Mouse (Mus musculus) forebrain, embryonic 15.5 days (tissue): Measurements from ENCODE around the gene B230217C12Rik. TPM values are rescaled to one million over a fixed set of nuclear protein-coding genes. Genes with fewer than 3 reads are reported as not detected.

Source experiments
- ATAC-seq: fragments of 200-750 bp; cut with Nextera tagmentation; replicated peaks from 2 replicates; pipeline ENCODE4 v1.8.0; 2017; ENCODE audit warnings: mild to moderate bottlenecking, moderate TSS enrichment, moderate library complexity
- H3K27ac ChIP-seq: fragments of 300-500 bp; sonication (generic); replicated peaks from 2 replicates; pipeline ENCODE4 v1.5.1; 2015; ENCODE audit warnings: mild to moderate bottlenecking, inconsistent platforms
- H3K27me3 ChIP-seq: fragments of 300-500 bp; sonication (generic); 2 replicates; pipeline ENCODE4 v1.6.1; 2015; ENCODE audit warnings: inconsistent platforms
- H3K36me3 ChIP-seq: fragments of 300-500 bp; sonication (generic); 2 replicates; pipeline ENCODE4 v1.6.1; 2015; ENCODE audit warnings: mild to moderate bottlenecking, inconsistent platforms
- H3K4me1 ChIP-seq: fragments of 300-500 bp; sonication (generic); 2 replicates; pipeline ENCODE4 v1.6.1; 2015; ENCODE audit warnings: inconsistent platforms
- H3K4me2 ChIP-seq: fragments of 300-500 bp; sonication (generic); replicated peaks from 2 replicates; pipeline ENCODE4 v1.6.1; 2015; ENCODE audit warnings: mild to moderate bottlenecking, inconsistent platforms
- H3K4me3 ChIP-seq: fragments of 300-500 bp; sonication (generic); 2 replicates; pipeline ENCODE4 v1.5.1; 2015; ENCODE audit warnings: mild to moderate bottlenecking, inconsistent platforms
- H3K9ac ChIP-seq: fragments of 300-500 bp; sonication (generic); replicated peaks from 2 replicates; pipeline ENCODE4 v1.6.1; 2015; ENCODE audit warnings: mild to moderate bottlenecking, inconsistent platforms
- H3K9me3 ChIP-seq: fragments of 300-500 bp; sonication (generic); 2 replicates; pipeline ENCODE4 v1.6.1; 2016; ENCODE audit warnings: inconsistent platforms
- WGBS: fragments of 180-500 bp; shearing (Covaris S2); methylation state at CpG from one replicate; pipeline ENCODE4 v1.1.7; 2015; ENCODE audit warnings: mixed read lengths; 5-methylcytosine and 5-hydroxymethylcytosine counted together
- polyA plus RNA-seq: library from polyadenylated mRNA; unstranded; fragments of >200 nt; fragmentation: Nextera tagmentation; extraction: Ambion mirVana; gene quantifications from 2 replicates; pipeline ENCODE4 v1.2.1, GENCODE M21; 2015

Gene B230217C12Rik
- polyA plus RNA-seq, 1 experiment from 2014 or later, result 21.0 TPM

DNA sequence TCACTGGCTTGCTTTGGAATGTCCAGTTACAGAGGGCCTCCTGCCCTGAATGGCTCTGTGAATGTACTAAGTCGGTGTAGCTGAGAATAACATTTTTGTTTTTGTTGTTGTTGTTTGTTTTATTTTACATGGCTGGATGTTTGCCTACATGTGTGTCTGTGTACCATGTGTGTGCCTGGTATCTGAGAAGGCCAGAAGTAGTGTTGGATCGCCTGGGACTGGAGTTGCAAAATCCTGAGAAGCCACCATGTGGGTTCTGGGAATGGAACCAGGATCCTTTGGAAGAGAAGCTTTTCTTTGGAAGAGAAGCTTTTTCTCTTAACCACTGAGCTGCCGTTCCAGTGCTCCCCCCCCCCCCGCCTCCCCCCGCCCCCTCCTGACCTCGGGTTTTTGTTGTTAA is 38.1 kb upstream of the B230217C12Rik start:
- ATAC-seq, result no peak
- Histone ChIP-seq H3K27ac (no peak overlapping the region), H3K9ac (no peak overlapping the region), H3K4me1 (peaks cover 66% of the 10 kb centered on the region), H3K9me3 (no peaks in the 10 kb centered on the region), H3K27me3 (no peaks in the 10 kb centered on the region), H3K4me3 (peak overlapping the region; percentile 98), H3K4me2 (peak overlapping the region; percentile 58), H3K36me3 (peaks cover under 1% of the 10 kb centered on the region)
- 26% methylated on average over 6 of the region's 6 CpGs for WGBS

DNA sequence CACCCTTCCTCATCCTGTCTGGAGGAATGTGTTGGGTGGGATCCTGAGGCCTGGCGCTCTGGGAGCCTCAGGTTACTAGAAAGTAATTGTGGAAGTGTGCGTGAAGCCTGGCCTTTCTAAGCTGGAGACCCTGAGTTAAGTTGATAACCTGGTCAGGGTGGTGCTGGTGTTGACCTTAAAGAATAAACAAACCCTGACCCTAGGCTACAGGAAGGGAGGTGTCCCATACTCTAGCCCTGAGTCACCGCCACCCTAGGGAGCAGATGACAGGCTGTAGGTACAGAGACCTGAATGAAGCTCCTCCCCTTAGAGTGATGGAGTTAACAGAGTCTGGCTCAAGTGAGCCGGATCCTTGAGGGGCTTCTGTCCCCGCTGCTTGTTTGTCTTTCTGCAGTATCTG is 36.7 kb upstream of the B230217C12Rik start:
- Histone ChIP-seq H3K36me3 (peaks cover 7% of the 10 kb centered on the region), H3K27me3 (no peaks in the 10 kb centered on the region), H3K9ac (no peak overlapping the region), H3K4me2 (no peak overlapping the region), H3K9me3 (no peaks in the 10 kb centered on the region), H3K4me1 (peaks cover 74% of the 10 kb centered on the region), H3K27ac (no peak overlapping the region), H3K4me3 (no peak overlapping the region)
- 87% methylated on average over 5 of the region's 5 CpGs for WGBS
- no peak for ATAC-seq

DNA sequence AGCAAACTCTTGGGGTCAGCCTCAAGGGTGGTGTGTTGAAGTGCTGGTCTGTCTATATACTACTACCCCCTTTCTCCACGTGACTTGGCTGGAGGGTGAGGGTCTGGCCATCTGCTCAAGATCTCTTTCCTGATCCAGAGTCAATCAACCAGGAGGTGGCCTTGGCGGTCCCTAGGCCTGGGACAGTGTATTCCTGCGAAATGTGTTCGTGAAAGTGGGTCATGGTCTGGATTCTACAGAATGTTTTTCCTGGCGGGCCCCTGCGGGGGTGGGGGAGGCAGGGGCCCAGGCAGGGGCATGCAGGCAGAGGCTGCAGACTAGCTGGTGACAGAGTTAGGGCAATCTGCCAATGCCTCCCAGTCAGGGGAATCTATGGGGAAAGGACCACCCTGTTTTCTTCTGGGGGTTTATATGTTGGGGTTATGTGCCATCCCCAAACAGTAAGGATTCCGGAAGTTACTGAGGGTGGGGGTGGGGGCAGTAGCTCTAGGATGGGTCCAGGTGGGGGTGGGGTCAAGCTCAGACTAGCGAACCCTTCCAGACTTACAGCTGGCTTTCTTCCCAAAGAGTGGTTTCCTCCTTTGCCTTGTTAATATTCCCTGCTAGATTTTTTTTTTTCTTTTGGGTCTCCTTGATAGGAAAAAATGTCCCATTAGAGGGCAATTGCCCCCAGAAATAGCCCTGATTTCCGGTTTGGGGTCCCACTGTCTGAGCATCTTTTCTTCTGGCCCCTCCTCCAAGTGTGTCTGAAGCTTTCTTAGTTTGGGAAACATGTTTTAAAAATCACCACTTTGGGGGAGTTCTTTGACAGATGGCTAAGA is 35.5 kb upstream of the B230217C12Rik start:
- peak; percentile 30 for ATAC-seq
- Histone ChIP-seq H3K9me3 (no peaks in the 10 kb centered on the region), H3K36me3 (peaks cover 10% of the 10 kb centered on the region), H3K4me3 (peak overlapping the region; percentile 9; the same call in 1 of the 2 replicates), H3K27me3 (no peaks in the 10 kb centered on the region), H3K4me2 (peak overlapping the region; percentile 31), H3K9ac (peak overlapping the region; percentile 19; the same call in 1 of the 2 replicates), H3K27ac (peak overlapping the region; percentile 69), H3K4me1 (peaks cover 85% of the 10 kb centered on the region)
- 13% methylated on average over 9 of the region's 9 CpGs for WGBS

DNA sequence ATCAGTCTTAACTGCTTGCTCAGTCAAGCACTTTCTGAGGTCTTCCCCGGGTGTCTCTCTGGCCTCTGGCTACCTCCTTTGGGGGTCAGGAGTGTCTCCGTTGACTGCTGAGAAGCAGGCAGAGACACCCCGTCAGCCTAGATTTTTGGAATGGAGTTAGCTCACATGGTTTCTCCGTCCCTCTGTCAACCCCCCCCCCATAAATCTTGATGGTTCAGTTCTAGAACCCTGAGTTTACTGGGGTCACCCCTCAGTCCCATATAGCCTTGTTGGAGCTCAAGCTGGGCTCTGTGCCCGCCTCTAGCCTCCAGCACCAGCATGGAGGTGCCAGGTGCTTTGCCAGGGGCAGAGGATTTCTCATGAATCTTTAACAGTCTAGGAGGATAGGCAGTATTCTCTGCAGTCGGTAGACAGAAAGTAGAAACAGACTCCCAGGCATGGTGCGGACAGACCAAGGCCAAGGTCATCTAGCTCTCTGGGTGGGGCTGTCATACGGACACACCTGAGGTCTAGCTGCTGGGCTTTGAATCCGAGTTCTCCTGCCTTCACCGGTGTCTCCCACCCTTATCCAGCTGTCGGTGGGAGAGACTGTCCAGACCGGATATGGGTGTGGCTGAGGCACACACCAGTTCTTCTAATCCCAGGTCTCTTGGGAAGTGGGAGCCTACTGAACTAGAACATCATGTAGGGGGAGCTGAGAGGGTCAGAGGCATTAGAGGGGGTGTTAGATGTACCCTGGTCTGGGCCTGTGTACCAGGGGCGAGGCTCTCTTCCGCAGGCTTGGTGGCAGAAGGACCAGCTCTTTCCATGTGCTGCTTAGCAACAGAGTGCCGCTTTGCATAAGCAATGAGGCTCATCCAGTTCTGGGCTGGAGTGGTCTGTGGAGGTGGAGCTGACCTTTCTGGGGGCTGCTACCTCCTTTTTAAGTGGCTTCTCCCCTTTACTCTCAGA is 34.6 kb upstream of the B230217C12Rik start:
- Histone ChIP-seq H3K4me3 (no peak overlapping the region), H3K9me3 (no peaks in the 10 kb centered on the region), H3K36me3 (peaks cover 10% of the 10 kb centered on the region), H3K4me2 (peak overlapping the region; percentile 31), H3K27me3 (no peaks in the 10 kb centered on the region), H3K27ac (peak overlapping the region; percentile 69), H3K4me1 (peaks cover 90% of the 10 kb centered on the region), H3K9ac (peak overlapping the region; percentile 11; the same call in 1 of the 2 replicates)
- 36% methylated on average over 15 of the region's 15 CpGs for WGBS
- peak; percentile 24; the same call in 1 of the 2 replicates for ATAC-seq

DNA sequence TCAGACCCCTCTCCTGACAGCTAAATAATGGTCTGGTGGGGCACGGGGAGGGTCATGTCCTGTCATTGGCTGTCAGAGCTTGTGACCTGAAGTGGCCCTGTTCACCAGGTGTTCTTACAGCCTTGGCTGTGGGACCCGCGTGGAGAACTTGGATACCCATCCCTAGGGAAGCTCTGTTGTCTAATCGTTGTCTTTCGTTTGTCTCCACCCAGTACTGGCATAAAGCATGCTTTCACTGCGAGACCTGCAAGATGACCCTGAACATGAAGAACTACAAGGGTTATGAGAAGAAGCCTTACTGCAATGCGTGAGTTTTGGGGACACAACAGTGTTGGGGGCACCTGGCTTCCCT is 34.0 kb upstream of the B230217C12Rik start:
- Histone ChIP-seq H3K9ac (0 out of 2 replicates have a peak overlapping the region, but pooled peaks have one; percentile 11), H3K9me3 (no peaks in the 10 kb centered on the region), H3K27me3 (no peaks in the 10 kb centered on the region), H3K4me1 (peaks cover 90% of the 10 kb centered on the region), H3K36me3 (peaks cover 10% of the 10 kb centered on the region), H3K27ac (0 out of 2 replicates have a peak overlapping the region, but pooled peaks have one; percentile 69), H3K4me2 (peak overlapping the region; percentile 31; the same call in 1 of the 2 replicates), H3K4me3 (no peak overlapping the region)
- 68% methylated on average over 7 of the region's 7 CpGs for WGBS
- ATAC-seq, result no peak

DNA sequence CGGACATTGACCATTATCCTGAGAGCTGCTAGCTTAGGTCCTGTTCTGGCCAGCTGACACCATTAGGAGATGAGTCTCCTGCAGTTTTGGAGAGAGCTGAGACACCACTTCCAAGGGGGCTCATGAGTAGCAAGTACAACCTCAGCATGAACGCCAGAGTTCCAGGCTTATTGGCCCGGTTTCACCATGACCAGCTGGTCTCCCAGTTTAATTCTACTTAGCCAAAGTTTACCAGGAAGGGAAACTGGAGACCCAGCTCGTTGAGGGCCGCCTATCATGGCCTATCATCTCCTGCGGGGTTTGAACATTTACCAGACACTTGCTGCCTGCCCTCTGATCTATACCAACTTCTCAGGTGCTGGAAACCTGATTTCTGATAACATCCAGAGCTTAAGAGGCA is 33.0 kb upstream of the B230217C12Rik start:
- no peak for ATAC-seq
- H3K9me3 ChIP-seq, result no peaks in the 10 kb centered on the region
- no peak overlapping the region for H3K9ac ChIP-seq
- WGBS, result 41% methylated on average over 6 of the region's 6 CpGs
- H3K4me2 ChIP-seq, result no peak overlapping the region
- peak overlapping the region; percentile 57 for H3K27ac ChIP-seq
- H3K4me3 ChIP-seq, result no peak overlapping the region
- peaks cover 90% of the 10 kb centered on the region for H3K4me1 ChIP-seq
- peaks cover 10% of the 10 kb centered on the region for H3K36me3 ChIP-seq
- no peaks in the 10 kb centered on the region for H3K27me3 ChIP-seq

DNA sequence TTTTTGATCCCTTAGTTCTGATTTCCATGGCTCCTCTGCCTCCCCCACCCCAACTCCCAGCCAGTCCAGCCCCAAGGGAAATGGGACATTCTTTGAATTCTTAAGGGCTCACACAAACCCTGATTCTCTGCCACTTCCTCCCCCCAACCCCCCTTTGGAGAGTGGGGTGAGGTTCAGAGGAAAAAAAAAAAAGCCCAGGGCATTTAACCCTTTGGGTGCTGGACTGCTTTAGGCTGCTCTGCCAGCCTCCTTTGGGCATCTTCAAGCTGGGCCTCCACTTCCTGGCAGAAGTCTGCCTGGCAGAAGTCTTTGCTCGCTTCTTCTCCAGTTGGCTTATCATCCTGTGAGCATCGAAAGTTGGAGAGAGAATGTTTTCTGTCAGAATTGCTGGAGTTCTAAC is 32.5 kb upstream of the B230217C12Rik start:
- WGBS, result 27% methylated on average over 2 of the region's 2 CpGs
- Histone ChIP-seq H3K4me3 (no peak overlapping the region), H3K36me3 (peaks cover 10% of the 10 kb centered on the region), H3K27ac (peak overlapping the region; percentile 57), H3K4me1 (peaks cover 90% of the 10 kb centered on the region), H3K27me3 (no peaks in the 10 kb centered on the region), H3K9ac (no peak overlapping the region), H3K4me2 (no peak overlapping the region), H3K9me3 (no peaks in the 10 kb centered on the region)
- no peak for ATAC-seq

DNA sequence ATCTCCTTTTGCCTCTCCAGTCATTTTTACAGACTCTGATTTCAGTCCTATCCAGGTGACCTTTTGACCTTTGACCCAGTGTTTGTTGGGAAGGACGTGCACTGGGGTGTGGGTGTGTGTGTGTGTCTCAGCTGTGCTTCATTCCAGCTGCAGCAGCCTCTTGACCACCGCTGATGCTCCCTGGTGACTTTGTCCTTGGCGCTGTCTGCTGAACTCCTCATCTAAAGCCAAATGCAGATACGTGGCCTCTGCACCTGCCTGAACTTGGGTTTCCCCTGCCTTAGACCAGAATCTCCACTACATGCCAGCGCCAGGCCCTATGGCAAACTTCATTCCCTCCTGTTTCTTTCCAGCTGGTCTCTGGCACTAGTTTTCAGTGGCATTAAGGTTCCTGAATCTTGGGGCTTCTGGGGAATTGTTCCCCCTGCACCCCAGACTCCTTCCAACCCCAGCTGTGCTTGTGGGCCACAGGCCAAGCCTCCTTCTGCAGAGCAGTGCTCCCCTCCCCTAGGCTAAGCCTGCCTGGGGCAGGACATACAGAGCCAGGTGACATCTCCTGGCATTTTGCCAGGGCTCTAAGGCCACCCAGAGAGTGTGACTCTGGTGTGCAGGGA is 31.9 kb upstream of the B230217C12Rik start:
- Histone ChIP-seq H3K9ac (no peak overlapping the region), H3K4me2 (no peak overlapping the region), H3K4me1 (peaks cover 93% of the 10 kb centered on the region), H3K36me3 (peaks cover 10% of the 10 kb centered on the region), H3K4me3 (no peak overlapping the region), H3K27ac (peak overlapping the region; percentile 57), H3K27me3 (no peaks in the 10 kb centered on the region), H3K9me3 (no peaks in the 10 kb centered on the region)
- WGBS, result 47% methylated on average over 5 of the region's 5 CpGs
- no peak for ATAC-seq

DNA sequence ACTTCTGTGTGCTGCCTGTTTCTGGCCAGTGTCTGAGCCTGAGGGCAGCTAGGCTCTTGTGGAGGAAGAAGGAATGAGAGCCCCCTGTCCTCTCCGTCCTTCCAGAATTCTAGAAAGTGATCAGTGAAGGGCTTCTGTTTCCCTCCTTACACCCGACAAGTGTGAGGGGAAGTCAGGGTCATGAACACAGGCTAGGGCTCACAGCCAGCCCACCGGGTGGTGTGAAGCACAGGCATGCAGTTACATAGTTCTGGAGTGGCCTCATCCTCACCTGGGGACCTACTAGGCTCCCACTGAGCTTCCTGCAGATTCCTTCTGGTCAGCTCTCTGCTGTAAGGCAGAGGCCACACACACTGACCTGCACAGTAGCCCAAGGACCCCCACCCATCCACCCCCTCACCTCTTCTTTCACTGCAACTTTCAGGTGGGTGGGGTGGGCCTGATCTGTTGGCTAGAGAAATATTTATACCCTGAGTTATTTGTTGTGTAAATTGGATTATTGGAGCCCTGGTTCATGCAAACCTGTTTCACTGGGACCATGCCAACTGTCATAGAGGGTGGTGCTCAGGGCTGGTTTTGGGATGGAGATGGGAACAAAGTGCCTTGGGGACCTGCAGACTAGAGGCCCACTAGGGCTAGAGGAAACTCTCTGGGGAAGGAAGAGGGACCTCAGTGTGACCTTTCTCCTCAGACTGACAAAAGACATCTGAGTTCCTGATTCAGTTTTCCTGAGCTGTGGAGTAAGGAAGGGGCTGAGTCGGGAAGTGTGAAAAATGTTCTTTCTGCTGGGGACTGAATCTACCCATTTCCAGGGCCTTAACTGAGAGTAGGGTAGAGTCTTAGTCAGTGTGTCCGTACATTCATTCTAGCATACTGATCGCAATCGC is 31.1 kb upstream of the B230217C12Rik start:
- Histone ChIP-seq H3K27me3 (no peaks in the 10 kb centered on the region), H3K4me2 (no peak overlapping the region), H3K36me3 (peaks cover 10% of the 10 kb centered on the region), H3K4me3 (no peak overlapping the region), H3K9ac (no peak overlapping the region), H3K9me3 (no peaks in the 10 kb centered on the region), H3K4me1 (peaks cover 90% of the 10 kb centered on the region), H3K27ac (peak overlapping the region; percentile 57)
- WGBS, result 68% methylated on average over 7 of the region's 7 CpGs
- no peak for ATAC-seq

DNA sequence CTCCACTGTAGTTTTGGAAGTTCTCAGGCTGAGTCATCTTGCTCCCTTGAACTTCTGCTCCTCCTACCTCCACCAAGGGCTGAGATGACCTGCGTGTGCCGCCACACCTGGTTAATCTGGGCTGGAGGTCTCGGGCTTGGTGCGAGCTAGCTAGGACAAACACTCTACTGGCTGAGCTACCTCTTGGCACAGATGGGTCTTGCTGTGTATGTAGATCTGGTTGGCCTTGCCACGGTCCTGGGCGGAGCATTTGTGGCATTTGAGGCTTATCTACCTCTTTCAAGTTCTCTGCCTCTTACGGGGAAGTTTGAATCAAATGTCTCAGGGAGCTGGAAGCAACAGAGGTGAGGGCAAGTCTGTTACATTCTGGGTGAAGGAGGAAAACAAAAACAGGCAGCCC is 30.2 kb upstream of the B230217C12Rik start:
- Histone ChIP-seq H3K4me2 (no peak overlapping the region), H3K27ac (0 out of 2 replicates have a peak overlapping the region, but pooled peaks have one; percentile 11), H3K4me3 (no peak overlapping the region), H3K4me1 (peaks cover 81% of the 10 kb centered on the region), H3K36me3 (peaks cover 12% of the 10 kb centered on the region), H3K27me3 (no peaks in the 10 kb centered on the region), H3K9me3 (no peaks in the 10 kb centered on the region), H3K9ac (no peak overlapping the region)
- 71% methylated on average over 7 of the region's 7 CpGs for WGBS
- no peak for ATAC-seq

DNA sequence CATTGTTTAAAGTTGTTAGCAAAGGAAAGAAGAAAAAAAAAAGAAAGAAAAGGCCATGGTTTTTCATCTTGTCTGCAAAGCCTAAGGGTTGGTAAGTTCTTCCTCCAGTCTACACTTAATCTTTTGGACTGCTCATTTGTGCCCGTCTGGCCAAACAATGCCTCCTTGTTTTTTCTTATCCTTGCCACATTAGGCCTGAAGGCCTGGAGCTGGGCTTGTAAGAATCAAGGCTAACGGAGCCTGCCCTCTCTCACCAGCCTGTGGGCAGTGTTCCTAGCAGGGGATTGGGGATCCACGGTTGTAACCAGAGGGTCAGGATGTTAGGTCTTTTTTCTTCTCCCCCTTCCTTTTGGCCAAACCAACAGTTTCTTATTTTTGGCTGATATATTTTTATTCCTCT is 29.6 kb upstream of the B230217C12Rik start:
- H3K27me3 ChIP-seq, result no peaks in the 10 kb centered on the region
- H3K9me3 ChIP-seq, result no peaks in the 10 kb centered on the region
- H3K9ac ChIP-seq, result no peak overlapping the region
- no peak overlapping the region for H3K4me2 ChIP-seq
- H3K4me1 ChIP-seq, result peaks cover 75% of the 10 kb centered on the region
- no peak overlapping the region for H3K4me3 ChIP-seq
- peaks cover 18% of the 10 kb centered on the region for H3K36me3 ChIP-seq
- ATAC-seq, result no peak
- WGBS, result 8% methylated on average over 3 of the region's 3 CpGs
- peak overlapping the region; percentile 88 for H3K27ac ChIP-seq
